Mouse (Mus musculus) CD4-positive helper T cell, adult 2 months (primary cell): ENCODE results near the gene Cep128.
"Not testable (repeated sequence)": the region's sequence is repeated elsewhere in the genome, so short reads cannot be mapped to it uniquely, and the experiment has no call there.

Source experiments
- DNase-seq: peaks from one replicate; pipeline ENCODE4 v3.0.0-alpha.2; 2012; ENCODE audit warnings: low read depth, missing footprints, low spot score

The Cep128 gene

GRCm38 (mm10) chr12:91063337-91064015, 320.7 kb downstream of the Cep128 start:
- DNase-seq = no peak

GRCm38 (mm10) chr12:91062681-91063080, 321.5 kb downstream of the Cep128 start:
- DNase-seq = no peak

- no peak for DNase-seq
Observed at GRCm38 (mm10) chr12:91059704-91060318, 324.4 kb downstream of the Cep128 start.

- DNase-seq = no peak
Observed at GRCm38 (mm10) chr12:91056885-91057284, 327.3 kb downstream of the Cep128 start.

GRCm38 (mm10) chr12:91052301-91052700, 331.9 kb downstream of the Cep128 start:
- no peak for DNase-seq

GRCm38 (mm10) chr12:91050593-91051325, 333.4 kb downstream of the Cep128 start:
- DNase-seq = no peak

- no peak for DNase-seq
Observed at GRCm38 (mm10) chr12:91041363-91041762, 342.8 kb downstream of the Cep128 start.

GRCm38 (mm10) chr12:91040267-91040905, 343.8 kb downstream of the Cep128 start:
- DNase-seq = no peak

GRCm38 (mm10) chr12:91029116-91029515, 355.1 kb downstream of the Cep128 start:
- no peak for DNase-seq

GRCm38 (mm10) chr12:91027681-91028080, 356.5 kb downstream of the Cep128 start:
- no peak for DNase-seq

- no peak for DNase-seq
Observed at GRCm38 (mm10) chr12:91027100-91027499, 357.1 kb downstream of the Cep128 start.

- DNase-seq = no peak
Observed at GRCm38 (mm10) chr12:91015075-91015474, 369.1 kb downstream of the Cep128 start.

GRCm38 (mm10) chr12:91013043-91013442, 371.2 kb downstream of the Cep128 start:
- DNase-seq = no peak

GRCm38 (mm10) chr12:91012184-91012583, 372.0 kb downstream of the Cep128 start:
- DNase-seq = no peak

GRCm38 (mm10) chr12:91008736-91009135, 375.5 kb downstream of the Cep128 start:
- DNase-seq = peak; percentile 34

- no peak for DNase-seq
Observed at GRCm38 (mm10) chr12:91008170-91008569, 376.0 kb downstream of the Cep128 start.

- DNase-seq = no peak
Observed at GRCm38 (mm10) chr12:90997539-90997938, 386.7 kb downstream of the Cep128 start.

GRCm38 (mm10) chr12:90993331-90993730, 390.9 kb downstream of the Cep128 start:
- no peak for DNase-seq

- no peak for DNase-seq
Observed at GRCm38 (mm10) chr12:90987782-90988181, 396.4 kb downstream of the Cep128 start.

GRCm38 (mm10) chr12:90987259-90987658, 396.9 kb downstream of the Cep128 start:
- no peak for DNase-seq

GRCm38 (mm10) chr12:90982018-90982417, 402.2 kb downstream of the Cep128 start:
- DNase-seq = no peak

- not testable (repeated sequence) for DNase-seq
Observed at GRCm38 (mm10) chr12:90976406-90976805, 407.8 kb downstream of the Cep128 start.
